Mouse (Mus musculus) yolk sac, embryonic 10.5 days (tissue): ENCODE results near the gene Pik3r5.

Experiments
- DNase-seq: peaks from one replicate; pipeline ENCODE4 v3.0.0-alpha.2; 2017; ENCODE audit warnings: low spot score

Gene Pik3r5

GRCm38 (mm10) chr11:68401428-68401827 lies 30.5 kb upstream of the Pik3r5 start:
- no peak for DNase-seq

- no peak for DNase-seq
Observed at GRCm38 (mm10) chr11:68404185-68404584, 27.7 kb upstream of the Pik3r5 start.

- no peak for DNase-seq
Observed at GRCm38 (mm10) chr11:68405576-68405975, 26.3 kb upstream of the Pik3r5 start.

- no peak for DNase-seq
Observed at GRCm38 (mm10) chr11:68407266-68407926, 24.5 kb upstream of the Pik3r5 start.

- DNase-seq, result peak; percentile 39
Observed at GRCm38 (mm10) chr11:68408127-68408526, 23.8 kb upstream of the Pik3r5 start.

- DNase-seq, result no peak
Observed at GRCm38 (mm10) chr11:68417001-68417400, 14.9 kb upstream of the Pik3r5 start.

GRCm38 (mm10) chr11:68417831-68418230 lies 14.1 kb upstream of the Pik3r5 start:
- DNase-seq, result no peak

- no peak for DNase-seq
Observed at GRCm38 (mm10) chr11:68425492-68426315, 6.2 kb upstream of the Pik3r5 start.

- no peak for DNase-seq
Observed at GRCm38 (mm10) chr11:68427083-68427570, 4.8 kb upstream of the Pik3r5 start.

GRCm38 (mm10) chr11:68430662-68431061 lies 1.3 kb upstream of the Pik3r5 start:
- DNase-seq, result no peak

GRCm38 (mm10) chr11:68432361-68433021 lies 570 bp downstream of the Pik3r5 start:
- DNase-seq, result no peak

- DNase-seq, result no peak
Observed at GRCm38 (mm10) chr11:68433534-68433933, 1.6 kb downstream of the Pik3r5 start.

GRCm38 (mm10) chr11:68434697-68435096 lies 2.8 kb downstream of the Pik3r5 start:
- no peak for DNase-seq

- no peak for DNase-seq
Observed at GRCm38 (mm10) chr11:68435601-68436000, 3.7 kb downstream of the Pik3r5 start.

- no peak for DNase-seq
Observed at GRCm38 (mm10) chr11:68436376-68436775, 4.5 kb downstream of the Pik3r5 start.

- no peak for DNase-seq
Observed at GRCm38 (mm10) chr11:68440100-68440499, 8.2 kb downstream of the Pik3r5 start.

GRCm38 (mm10) chr11:68440965-68441364 lies 9.0 kb downstream of the Pik3r5 start:
- DNase-seq, result no peak

- no peak for DNase-seq
Observed at GRCm38 (mm10) chr11:68442346-68442745, 10.4 kb downstream of the Pik3r5 start.

GRCm38 (mm10) chr11:68442983-68443638 lies 11.2 kb downstream of the Pik3r5 start:
- no peak for DNase-seq

- DNase-seq, result no peak
Observed at GRCm38 (mm10) chr11:68445901-68446300, 14.0 kb downstream of the Pik3r5 start.

GRCm38 (mm10) chr11:68446547-68446946 lies 14.6 kb downstream of the Pik3r5 start:
- no peak for DNase-seq

- no peak for DNase-seq
Observed at GRCm38 (mm10) chr11:68447242-68447641, 15.3 kb downstream of the Pik3r5 start.
